Mouse (Mus musculus): ENCODE measurements around the gene Zfp867. TPM values are rescaled to one million over a fixed set of nuclear protein-coding genes. Genes with fewer than 3 reads are reported as not detected.

The Zfp867 gene
- polyA plus RNA-seq, 1 experiment = 2.9 TPM

- H3K4me1 ChIP-seq (ENCODE audit: control insufficient read depth, insufficient read depth, low read length) = peaks cover 2% of the 10 kb centered on the region; the same call in 1 of the 2 replicates
- no peak overlapping the region for H3K27ac ChIP-seq (ENCODE audit: insufficient read depth, low read length)
- TF ChIP-seq POLR2A (IDR thresholded peaks at IDR 0.05; ENCODE audit: extremely low read depth, insufficient read depth, low read length) = no peak
- no peak for TF ChIP-seq CTCF (IDR thresholded peaks at IDR 0.05; ENCODE audit: extremely low read depth, insufficient read depth, low read length)
- no peak overlapping the region for H3K4me3 ChIP-seq (ENCODE audit: insufficient read depth, low read length)
These were observed 34.3 kb downstream of the Zfp867 start for GRCm38 (mm10) chr11:59437954-59438353.

GRCm38 (mm10) chr11:59432261-59432660 lies 40.0 kb downstream of the Zfp867 start:
- Histone ChIP-seq H3K4me1 (ENCODE audit: control insufficient read depth, insufficient read depth, low read length) (peaks cover 3% of the 10 kb centered on the region; the same call in 1 of the 2 replicates), H3K27ac (ENCODE audit: insufficient read depth, low read length) (no peak overlapping the region), H3K4me3 (ENCODE audit: insufficient read depth, low read length) (no peak overlapping the region)
- TF ChIP-seq CTCF (IDR thresholded peaks at IDR 0.05; ENCODE audit: extremely low read depth, insufficient read depth, low read length) (no peak), POLR2A (IDR thresholded peaks at IDR 0.05; ENCODE audit: extremely low read depth, insufficient read depth, low read length) (no peak)

- H3K4me1 ChIP-seq (ENCODE audit: control insufficient read depth, insufficient read depth, low read length) = peaks cover 3% of the 10 kb centered on the region; the same call in 1 of the 2 replicates
- TF ChIP-seq CTCF (IDR thresholded peaks at IDR 0.05; ENCODE audit: extremely low read depth, insufficient read depth, low read length) = no peak
- no peak for TF ChIP-seq POLR2A (IDR thresholded peaks at IDR 0.05; ENCODE audit: extremely low read depth, insufficient read depth, low read length)
- no peak overlapping the region for H3K4me3 ChIP-seq (ENCODE audit: insufficient read depth, low read length)
- no peak overlapping the region for H3K27ac ChIP-seq (ENCODE audit: insufficient read depth, low read length)
These were observed 42.3 kb downstream of the Zfp867 start for GRCm38 (mm10) chr11:59429959-59430358.

GRCm38 (mm10) chr11:59428057-59428660 lies 44.1 kb downstream of the Zfp867 start:
- H3K27ac ChIP-seq (ENCODE audit: insufficient read depth, low read length) = no peak overlapping the region
- TF ChIP-seq POLR2A (IDR thresholded peaks at IDR 0.05; ENCODE audit: extremely low read depth, insufficient read depth, low read length) = no peak
- TF ChIP-seq CTCF (IDR thresholded peaks at IDR 0.05; ENCODE audit: extremely low read depth, insufficient read depth, low read length) = no peak
- H3K4me1 ChIP-seq (ENCODE audit: control insufficient read depth, insufficient read depth, low read length) = peaks cover 2% of the 10 kb centered on the region
- no peak overlapping the region for H3K4me3 ChIP-seq (ENCODE audit: insufficient read depth, low read length)

GRCm38 (mm10) chr11:59425671-59426101 lies 46.6 kb downstream of the Zfp867 start:
- H3K4me3 ChIP-seq (ENCODE audit: insufficient read depth, low read length) = no peak overlapping the region
- no peak overlapping the region for H3K27ac ChIP-seq (ENCODE audit: insufficient read depth, low read length)
- H3K4me1 ChIP-seq (ENCODE audit: control insufficient read depth, insufficient read depth, low read length) = no peaks in the 10 kb centered on the region; the same call in 1 of the 2 replicates
- TF ChIP-seq CTCF (IDR thresholded peaks at IDR 0.05; ENCODE audit: extremely low read depth, insufficient read depth, low read length) = peak; percentile 46
- no peak for TF ChIP-seq POLR2A (IDR thresholded peaks at IDR 0.05; ENCODE audit: extremely low read depth, insufficient read depth, low read length)

DNA sequence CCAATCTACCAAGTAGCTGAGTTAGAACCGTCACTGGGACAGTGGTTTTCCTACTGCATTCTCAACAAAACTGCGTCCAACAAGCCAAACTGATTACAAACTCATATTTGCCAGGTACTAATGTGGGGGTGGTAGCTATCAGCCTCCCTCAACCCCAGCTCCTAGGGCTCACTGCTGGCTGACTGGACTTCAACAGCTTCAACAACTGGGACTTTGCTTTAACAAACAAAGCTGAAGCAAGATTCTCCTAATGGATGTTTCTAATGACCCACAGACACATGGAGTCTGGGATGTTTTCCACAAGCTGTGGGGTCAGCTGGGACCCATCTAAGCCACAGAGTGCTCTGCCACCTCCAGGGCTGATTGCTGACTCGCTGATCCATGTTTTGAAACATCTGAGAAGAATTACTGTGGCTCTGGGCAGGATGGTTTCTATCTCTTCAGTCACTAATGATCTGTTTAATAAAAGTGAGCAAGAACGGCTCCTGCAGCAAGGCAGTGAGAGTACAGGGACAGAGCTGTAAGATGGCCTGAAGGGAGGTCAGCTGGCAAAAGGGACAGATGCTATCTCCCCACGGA lies 49.2 kb downstream of the Zfp867 start:
- H3K4me3 ChIP-seq (ENCODE audit: insufficient read depth, low read length) = no peak overlapping the region
- H3K27ac ChIP-seq (ENCODE audit: insufficient read depth, low read length) = no peak overlapping the region
- TF ChIP-seq CTCF (IDR thresholded peaks at IDR 0.05; ENCODE audit: extremely low read depth, insufficient read depth, low read length) (no peak), POLR2A (IDR thresholded peaks at IDR 0.05; ENCODE audit: extremely low read depth, insufficient read depth, low read length) (no peak)
- no peaks in the 10 kb centered on the region; the same call in 1 of the 2 replicates for H3K4me1 ChIP-seq (ENCODE audit: control insufficient read depth, insufficient read depth, low read length)

DNA sequence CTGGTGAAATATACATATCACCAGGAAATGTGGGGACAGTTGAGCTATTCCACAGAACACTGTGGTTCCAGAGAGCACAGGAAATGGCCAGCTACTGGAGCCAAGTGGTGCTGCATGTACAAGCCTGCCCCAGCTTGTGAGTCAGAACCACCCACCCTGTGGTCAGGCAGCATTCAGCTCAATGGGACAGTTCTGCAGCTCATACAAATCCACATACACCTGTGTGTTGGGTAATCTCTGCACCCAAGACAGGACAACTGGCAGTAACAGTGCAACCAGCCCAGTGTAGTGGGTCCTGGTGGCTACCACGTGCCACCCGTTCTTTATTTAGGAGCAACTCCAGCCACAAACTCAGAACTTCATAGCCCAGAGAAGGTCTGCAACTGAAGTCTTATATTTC lies 50.3 kb downstream of the Zfp867 start:
- Histone ChIP-seq H3K4me1 (ENCODE audit: control insufficient read depth, insufficient read depth, low read length) (no peaks in the 10 kb centered on the region; the same call in 1 of the 2 replicates), H3K27ac (ENCODE audit: insufficient read depth, low read length) (no peak overlapping the region), H3K4me3 (ENCODE audit: insufficient read depth, low read length) (no peak overlapping the region)
- TF ChIP-seq POLR2A (IDR thresholded peaks at IDR 0.05; ENCODE audit: extremely low read depth, insufficient read depth, low read length) = no peak
- no peak for TF ChIP-seq CTCF (IDR thresholded peaks at IDR 0.05; ENCODE audit: extremely low read depth, insufficient read depth, low read length)

GRCm38 (mm10) chr11:59421436-59421835 lies 50.8 kb downstream of the Zfp867 start:
- H3K4me3 ChIP-seq (ENCODE audit: insufficient read depth, low read length) = no peak overlapping the region
- no peak overlapping the region for H3K27ac ChIP-seq (ENCODE audit: insufficient read depth, low read length)
- TF ChIP-seq POLR2A (IDR thresholded peaks at IDR 0.05; ENCODE audit: extremely low read depth, insufficient read depth, low read length) = no peak
- TF ChIP-seq CTCF (IDR thresholded peaks at IDR 0.05; ENCODE audit: extremely low read depth, insufficient read depth, low read length) = no peak
- H3K4me1 ChIP-seq (ENCODE audit: control insufficient read depth, insufficient read depth, low read length) = no peaks in the 10 kb centered on the region; the same call in 1 of the 2 replicates

DNA sequence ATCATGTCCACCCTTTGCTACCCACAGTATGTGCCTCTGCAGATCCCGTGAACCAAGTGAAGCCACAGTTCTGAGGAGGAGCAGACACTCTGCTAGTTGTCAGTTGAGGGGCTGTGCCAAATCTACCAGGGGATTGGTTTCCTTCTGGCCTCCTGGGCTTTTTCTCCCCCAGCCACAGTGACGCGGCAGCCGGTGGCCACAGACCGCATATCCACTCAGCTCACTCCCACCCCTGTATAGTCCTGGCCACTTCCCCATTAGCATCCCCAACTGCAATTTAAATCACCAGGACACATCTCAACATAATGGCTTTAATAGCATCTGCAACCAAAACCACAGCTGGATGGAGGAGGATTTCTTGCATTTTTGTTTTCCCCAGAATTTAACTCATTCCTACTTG lies 53.6 kb downstream of the Zfp867 start:
- H3K4me3 ChIP-seq (ENCODE audit: insufficient read depth, low read length) = no peak overlapping the region
- H3K4me1 ChIP-seq (ENCODE audit: control insufficient read depth, insufficient read depth, low read length) = peaks cover 4% of the 10 kb centered on the region
- no peak overlapping the region for H3K27ac ChIP-seq (ENCODE audit: insufficient read depth, low read length)
- TF ChIP-seq POLR2A (IDR thresholded peaks at IDR 0.05; ENCODE audit: extremely low read depth, insufficient read depth, low read length) (no peak), CTCF (IDR thresholded peaks at IDR 0.05; ENCODE audit: extremely low read depth, insufficient read depth, low read length) (no peak)
